Mouse (Mus musculus): ENCODE results near the gene Ddi2.

DNA sequence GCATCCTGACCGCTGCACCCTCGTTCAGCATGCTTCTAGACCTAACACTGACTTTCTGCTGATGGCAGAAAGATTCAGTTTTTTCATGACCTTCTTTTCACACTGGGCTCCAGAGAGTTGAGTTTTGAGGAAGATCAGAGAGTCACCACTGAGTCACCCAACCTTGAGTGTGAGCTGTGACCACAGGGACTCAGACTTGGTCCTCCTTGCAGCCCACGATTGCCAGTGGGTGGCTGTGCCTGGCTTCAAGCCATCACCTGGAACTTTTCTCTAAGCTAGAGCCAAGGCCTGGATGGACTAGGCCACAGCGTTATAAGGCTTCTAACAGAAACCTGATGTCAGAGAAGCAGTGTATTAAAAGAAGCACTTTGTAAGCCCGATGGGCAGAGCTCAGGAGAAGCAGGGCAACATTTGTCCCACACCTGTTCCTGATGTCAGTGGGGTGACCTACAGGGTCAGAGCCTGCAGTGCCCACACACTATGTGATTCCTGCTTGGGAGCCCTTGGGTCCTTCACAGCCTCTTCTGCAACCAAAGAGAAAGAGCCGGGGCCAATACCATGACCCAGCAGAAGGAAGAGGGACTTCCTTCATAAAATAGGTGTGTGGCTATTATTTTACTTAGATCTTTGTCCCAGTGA, 64.3 kb downstream of the Ddi2 start:
- TF ChIP-seq MAFK (IDR thresholded peaks at IDR 0.05; ENCODE audit: insufficient read depth, low read depth, low read length) (no peak), HCFC1 (IDR thresholded peaks at IDR 0.05; ENCODE audit: borderline replicate concordance, insufficient read depth, low read length) (no peak), ZC3H11A (IDR thresholded peaks at IDR 0.05; ENCODE audit: borderline replicate concordance, low read depth, low read length) (no peak), CHD2 (IDR thresholded peaks at IDR 0.05; ENCODE audit: low read depth, low read length) (no peak), ZNF384 (IDR thresholded peaks at IDR 0.05; ENCODE audit: low read depth, low read length) (no peak)

All from ES-E14 (cell line).